Mouse (Mus musculus) macrophage (primary cell): ENCODE measurements at regions not wholly inside any gene's neighbourhood (a gene's known extent, or its start where the extent isn't known, plus 50 kb on each side); places are given as distances from the start of the nearest gene placed in this dataset.

Experiments
- H3K27ac ChIP-seq: fragments of 350-480 bp; formaldehyde crosslinking; 2 replicates; pipeline ENCODE4 v1.9.0; 2021
- H3K36me3 ChIP-seq: fragments of 350-480 bp; formaldehyde crosslinking; 2 replicates; pipeline ENCODE4 v1.9.0; 2021; ENCODE audit errors: inconsistent target
- H3K4me3 ChIP-seq: fragments of 350-480 bp; formaldehyde crosslinking; 2 replicates; pipeline ENCODE4 v1.9.0; 2021; ENCODE audit errors: inconsistent target
- H3K79me2 ChIP-seq: fragments of 350-480 bp; formaldehyde crosslinking; 2 replicates; pipeline ENCODE4 v1.9.0; 2021; ENCODE audit errors: inconsistent target
- WGBS: methylation state at CpG from one replicate; pipeline ENCODE4 v1.1.7; 2026; ENCODE audit warnings: inconsistent platforms; ENCODE audit not compliant: missing documents; 5-methylcytosine and 5-hydroxymethylcytosine counted together

DNA sequence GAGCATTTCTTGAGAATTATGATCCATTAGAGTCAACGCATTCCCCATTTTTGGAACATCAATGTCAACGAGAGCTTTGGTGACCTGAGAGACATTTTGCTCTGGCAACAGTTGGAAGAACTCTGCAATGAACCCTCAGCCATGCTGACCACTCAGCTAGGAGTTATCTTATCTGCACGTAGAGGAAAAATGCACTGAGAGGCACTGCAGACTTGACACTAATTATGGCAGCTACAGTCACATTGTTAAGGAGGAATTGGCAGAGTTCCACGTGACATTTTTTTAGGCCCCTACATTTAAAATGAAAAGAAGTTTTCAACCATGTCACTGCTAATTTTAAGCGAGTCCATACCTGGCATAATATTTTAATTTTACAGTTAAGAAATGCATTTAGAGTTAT is 197.6 kb upstream of the Tas2r134 start:
- Histone ChIP-seq H3K27ac (no peak overlapping the region), H3K79me2 (no peaks in the 10 kb centered on the region), H3K4me3 (no peak overlapping the region), H3K36me3 (no peaks in the 10 kb centered on the region)
- 88% methylated on average over 5 of the region's 5 CpGs for WGBS

DNA sequence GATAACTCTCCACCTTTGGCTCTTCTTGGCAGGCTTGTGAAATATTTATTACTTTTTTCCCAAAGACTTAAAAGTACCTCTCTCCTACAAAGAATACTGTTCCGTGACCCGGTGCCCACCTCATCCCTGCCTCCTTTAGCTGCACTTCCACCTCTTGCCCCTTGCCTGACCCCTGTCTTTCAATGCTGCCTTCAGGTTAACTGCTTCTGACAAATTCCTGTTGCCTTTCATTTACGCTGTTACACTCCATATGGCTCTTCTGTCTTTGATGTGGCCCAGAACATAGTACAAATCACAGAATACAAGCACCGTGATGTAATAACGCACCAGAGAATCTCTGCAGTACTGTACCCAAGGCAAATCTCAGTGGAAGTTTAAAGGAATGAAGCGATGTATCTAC is 204.9 kb upstream of the Tas2r134 start:
- H3K36me3 ChIP-seq, result no peaks in the 10 kb centered on the region
- no peaks in the 10 kb centered on the region for H3K79me2 ChIP-seq
- H3K4me3 ChIP-seq, result no peak overlapping the region
- WGBS, result 90% methylated on average over 6 of the region's 6 CpGs
- no peak overlapping the region for H3K27ac ChIP-seq

DNA sequence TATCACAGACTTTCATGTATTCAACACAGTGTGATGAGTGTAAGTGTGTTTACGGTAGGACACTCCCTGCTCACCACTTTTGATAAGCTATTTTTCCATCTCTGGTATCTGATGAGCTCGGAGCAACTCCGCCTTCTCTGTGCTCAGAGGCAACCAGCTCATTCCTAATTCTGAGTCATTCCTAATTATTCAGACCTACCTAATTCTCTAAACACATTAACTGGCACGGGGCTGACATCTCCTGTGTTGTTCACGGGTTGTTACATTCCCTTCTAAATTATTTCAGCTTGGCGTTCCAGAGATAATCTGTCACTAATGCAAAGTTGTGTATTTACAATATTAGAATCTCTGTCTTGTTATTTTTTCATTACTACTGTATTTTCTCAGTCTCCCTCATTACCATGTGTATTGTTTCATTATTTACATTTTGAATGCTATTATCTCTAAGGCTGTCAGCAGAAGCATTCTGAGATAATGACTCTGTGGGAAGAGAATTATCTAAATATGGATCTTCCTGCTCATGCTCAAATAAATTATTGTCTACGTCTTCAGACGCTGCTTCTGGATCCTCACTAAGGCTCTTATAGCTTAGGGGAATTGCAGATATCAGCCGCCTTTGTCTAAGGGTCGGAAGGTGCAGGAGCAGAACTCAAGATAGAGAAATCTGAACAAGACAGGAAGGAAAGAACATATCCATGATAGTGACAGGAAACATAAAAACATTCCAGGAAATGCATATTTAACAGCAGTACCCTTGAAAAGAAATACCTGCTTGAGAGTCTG is 209.2 kb upstream of the Tas2r134 start:
- Histone ChIP-seq H3K27ac (no peak overlapping the region), H3K4me3 (no peak overlapping the region), H3K79me2 (no peaks in the 10 kb centered on the region), H3K36me3 (no peaks in the 10 kb centered on the region)
- 95% methylated on average over 10 of the region's 10 CpGs for WGBS

DNA sequence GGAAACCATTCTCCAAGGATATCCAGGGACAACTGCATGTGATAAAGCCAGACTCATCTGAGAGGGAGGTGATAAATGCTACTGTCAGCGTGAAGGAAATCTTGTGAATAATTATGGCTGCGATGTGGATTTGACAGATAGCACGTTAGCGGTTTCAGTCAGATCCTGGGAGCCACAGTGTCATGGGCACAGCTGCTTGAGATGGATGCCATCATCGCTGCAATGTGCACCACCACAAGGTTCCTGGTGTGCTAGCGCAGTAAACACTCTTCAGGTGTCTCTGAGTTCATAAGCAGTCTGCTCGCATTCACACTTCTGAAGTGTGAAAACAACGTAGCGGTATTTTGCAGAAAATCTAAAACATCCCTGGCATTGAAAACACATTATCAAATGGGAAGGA is 238.9 kb upstream of the Tas2r134 start:
- 89% methylated on average over 9 of the region's 9 CpGs for WGBS
- Histone ChIP-seq H3K79me2 (no peaks in the 10 kb centered on the region), H3K36me3 (no peaks in the 10 kb centered on the region), H3K27ac (no peak overlapping the region), H3K4me3 (no peak overlapping the region)

DNA sequence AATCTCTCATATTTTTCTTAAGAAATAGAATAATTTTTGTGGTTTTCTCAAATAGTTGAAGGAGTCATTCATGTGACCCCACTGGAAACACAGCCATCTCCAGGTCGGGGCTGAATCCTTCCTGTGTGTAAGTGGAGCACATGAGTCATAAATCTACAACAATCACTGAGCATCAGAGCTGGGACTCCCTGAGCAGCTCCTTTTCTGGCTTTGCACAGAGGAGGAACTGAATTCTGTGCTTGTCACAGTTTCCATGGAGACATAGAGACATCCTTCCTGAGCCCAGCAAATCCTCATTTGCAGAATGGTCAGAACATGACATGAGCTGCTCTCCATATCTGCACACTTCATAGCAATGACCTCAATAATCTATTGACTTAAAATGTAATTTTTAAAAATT is 238.2 kb upstream of the Rnd3 start:
- H3K27ac ChIP-seq, result no peak overlapping the region
- H3K79me2 ChIP-seq, result no peaks in the 10 kb centered on the region
- WGBS, result 0% methylated on average over 1 of the region's 1 CpGs
- H3K4me3 ChIP-seq, result no peak overlapping the region
- no peaks in the 10 kb centered on the region for H3K36me3 ChIP-seq

DNA sequence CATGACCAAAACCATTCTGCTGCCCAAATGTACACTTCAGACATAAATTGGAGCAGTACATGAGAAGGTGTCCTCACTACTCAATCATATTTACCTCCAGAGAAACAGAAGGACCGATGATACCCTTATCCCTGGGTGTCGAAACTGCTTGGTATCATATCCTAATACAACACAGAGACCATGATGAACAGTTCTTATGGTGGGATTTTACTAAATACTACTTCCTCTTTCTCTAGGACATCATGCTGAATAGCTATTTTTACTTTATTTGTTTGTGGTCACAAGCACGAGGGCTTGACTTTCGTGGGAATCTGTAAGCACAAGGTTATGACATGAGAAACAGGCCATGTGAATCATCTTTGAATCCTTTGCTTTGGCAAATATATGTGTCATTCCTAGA is 227.7 kb upstream of the Rnd3 start:
- Histone ChIP-seq H3K27ac (no peak overlapping the region), H3K79me2 (no peaks in the 10 kb centered on the region), H3K4me3 (no peak overlapping the region), H3K36me3 (no peaks in the 10 kb centered on the region)
- WGBS, result 24% methylated on average over 4 of the region's 4 CpGs

DNA sequence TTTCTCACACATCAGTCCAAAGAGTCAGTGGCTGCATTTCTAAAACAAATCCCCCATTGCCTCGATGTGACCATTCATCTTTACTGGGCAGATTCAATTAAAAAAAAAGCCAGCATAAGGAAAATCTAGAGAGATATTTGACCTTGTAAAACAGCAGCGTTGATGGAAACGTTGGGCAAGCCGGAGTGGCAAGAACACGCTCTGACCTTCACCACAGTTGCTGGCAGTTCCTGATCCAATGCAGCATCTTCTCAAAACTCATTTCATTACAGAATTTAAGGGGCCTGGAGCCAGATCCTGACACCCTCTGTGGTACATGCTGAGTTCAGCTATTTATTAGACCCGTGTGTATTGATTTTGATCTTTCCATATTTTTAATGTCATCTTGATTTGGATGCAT is 225.7 kb upstream of the Rnd3 start:
- H3K4me3 ChIP-seq, result no peak overlapping the region
- H3K27ac ChIP-seq, result no peak overlapping the region
- 97% methylated on average over 6 of the region's 6 CpGs for WGBS
- no peaks in the 10 kb centered on the region for H3K79me2 ChIP-seq
- no peaks in the 10 kb centered on the region for H3K36me3 ChIP-seq

DNA sequence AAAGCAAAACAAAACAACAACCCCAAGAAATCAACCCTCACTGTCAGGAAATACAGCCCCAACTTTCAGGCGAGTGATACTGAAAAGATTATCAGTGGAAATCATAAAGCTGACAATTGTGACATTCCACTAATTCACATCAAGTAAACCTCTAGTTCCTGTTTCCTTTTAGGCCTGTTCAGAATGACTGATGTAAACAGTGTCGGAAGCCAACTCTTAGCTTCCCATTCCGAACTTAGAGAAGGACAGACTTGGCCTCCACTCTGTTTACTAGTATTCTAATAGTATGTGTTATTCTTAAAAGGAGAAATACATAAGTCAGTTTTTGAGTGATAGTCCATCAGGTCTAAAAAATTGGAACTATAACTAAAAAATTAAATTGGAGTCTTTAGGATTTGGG is 223.9 kb upstream of the Rnd3 start:
- Histone ChIP-seq H3K36me3 (no peaks in the 10 kb centered on the region), H3K4me3 (no peak overlapping the region)
- WGBS, result 23% methylated on average over 3 of the region's 3 CpGs

DNA sequence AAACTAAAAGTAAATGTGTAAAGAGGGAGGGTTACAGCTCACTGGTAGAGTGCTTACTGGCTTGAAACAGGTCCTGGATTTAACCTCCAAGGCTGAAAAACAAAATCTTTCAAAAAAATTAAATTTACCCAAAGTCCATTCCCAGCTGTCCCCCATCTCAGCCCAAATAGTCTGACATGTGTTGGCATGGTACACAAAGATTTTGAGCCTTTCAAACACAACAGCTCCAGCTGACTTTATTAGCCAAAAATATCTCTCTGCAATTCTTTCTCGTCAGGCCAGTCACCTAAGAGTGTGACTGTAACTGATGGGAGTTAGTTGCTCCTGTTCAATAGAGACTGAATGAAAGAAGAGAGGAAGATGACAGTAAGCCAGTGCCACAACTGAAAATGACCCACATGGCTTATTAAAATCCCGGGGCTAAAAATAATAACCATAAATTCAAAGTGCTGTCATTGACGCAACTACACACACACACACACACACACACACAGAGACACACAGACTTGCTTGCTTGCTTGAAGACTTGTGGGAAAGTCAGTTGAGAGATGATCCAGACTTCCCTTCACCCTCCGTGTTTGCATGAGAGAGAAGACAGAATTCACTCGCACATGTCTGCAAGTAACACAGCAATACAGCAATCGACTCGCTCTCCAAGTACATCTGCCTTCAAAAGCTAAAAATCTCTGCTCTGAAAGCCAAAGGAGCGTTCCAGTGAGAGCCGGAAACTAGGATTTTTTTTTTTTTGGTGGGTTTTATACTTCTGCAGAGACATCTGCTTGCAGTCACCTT is 214.1 kb upstream of the Rnd3 start:
- Histone ChIP-seq H3K36me3 (no peaks in the 10 kb centered on the region), H3K4me3 (no peak overlapping the region), H3K79me2 (no peaks in the 10 kb centered on the region), H3K27ac (no peak overlapping the region)
- WGBS, result 73% methylated on average over 9 of the region's 9 CpGs

More for the DNA sequence above, 223.9 kb upstream of the Rnd3 start:
- no peak overlapping the region for H3K27ac ChIP-seq
- no peaks in the 10 kb centered on the region for H3K79me2 ChIP-seq

DNA sequence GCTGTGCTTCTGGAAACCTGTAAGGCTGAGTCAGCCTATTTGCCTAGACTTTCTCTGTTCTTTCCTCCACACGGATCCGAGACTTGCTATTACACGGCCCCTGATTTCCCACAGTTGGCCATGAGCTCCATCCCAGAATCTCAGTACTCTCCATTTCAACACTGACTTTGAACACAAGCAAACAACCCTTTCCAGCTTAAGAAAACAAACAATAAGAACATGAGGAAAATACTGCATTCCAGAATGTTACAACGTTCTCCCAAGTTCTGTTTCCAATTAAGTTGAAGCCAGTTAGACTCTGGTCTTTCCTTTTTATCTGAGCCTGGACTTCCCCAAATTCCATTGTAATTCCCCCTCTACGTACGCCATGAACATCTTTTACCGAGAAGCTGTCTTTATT is 206.4 kb upstream of the Rnd3 start:
- 92% methylated on average over 7 of the region's 7 CpGs for WGBS
- Histone ChIP-seq H3K36me3 (no peaks in the 10 kb centered on the region), H3K27ac (no peak overlapping the region), H3K79me2 (no peaks in the 10 kb centered on the region), H3K4me3 (no peak overlapping the region)

DNA sequence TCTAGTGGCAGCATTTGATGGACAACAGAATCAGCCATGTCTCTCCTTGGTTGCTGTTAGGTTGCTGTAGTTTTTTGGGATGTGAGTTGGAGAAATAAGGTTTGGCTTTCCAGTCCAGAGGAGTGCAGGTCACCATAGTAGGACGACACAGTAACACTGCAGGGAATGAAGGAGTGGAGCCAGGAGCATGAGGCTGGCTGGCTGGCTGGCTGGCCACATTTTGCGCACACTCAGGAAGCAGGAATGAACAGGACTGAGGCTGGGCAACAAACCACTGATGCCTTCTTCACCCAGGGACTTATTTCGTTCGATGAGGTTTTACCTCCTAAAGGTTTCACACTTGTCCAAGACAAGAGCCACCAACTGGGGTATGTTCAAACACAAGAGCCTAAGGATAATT is 205.9 kb upstream of the Rnd3 start:
- WGBS, result 95% methylated on average over 4 of the region's 4 CpGs
- Histone ChIP-seq H3K4me3 (no peak overlapping the region), H3K79me2 (no peaks in the 10 kb centered on the region), H3K36me3 (no peaks in the 10 kb centered on the region), H3K27ac (no peak overlapping the region)

DNA sequence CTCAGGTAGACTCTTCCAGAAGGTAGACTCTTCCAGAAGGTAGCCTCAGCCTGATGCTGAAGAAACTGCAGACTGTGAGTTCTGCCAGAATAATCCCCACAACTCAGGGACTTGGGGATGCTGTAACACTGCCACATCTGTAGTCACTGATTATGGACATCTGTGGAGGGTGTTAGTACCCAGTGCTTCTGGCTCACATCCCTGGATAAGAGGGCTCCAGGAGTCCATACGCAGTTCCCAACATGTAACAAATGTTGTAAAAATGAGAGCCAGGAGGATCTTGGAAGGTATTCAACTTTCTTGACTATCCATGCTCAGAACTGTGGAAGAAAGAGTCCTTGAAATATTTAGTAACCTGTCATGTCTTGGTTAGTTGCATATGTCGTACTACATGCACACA is 200.7 kb upstream of the Rnd3 start:
- Histone ChIP-seq H3K27ac (no peak overlapping the region), H3K4me3 (no peak overlapping the region), H3K36me3 (no peaks in the 10 kb centered on the region), H3K79me2 (no peaks in the 10 kb centered on the region)
- WGBS, result 100% methylated on average over 2 of the region's 2 CpGs

DNA sequence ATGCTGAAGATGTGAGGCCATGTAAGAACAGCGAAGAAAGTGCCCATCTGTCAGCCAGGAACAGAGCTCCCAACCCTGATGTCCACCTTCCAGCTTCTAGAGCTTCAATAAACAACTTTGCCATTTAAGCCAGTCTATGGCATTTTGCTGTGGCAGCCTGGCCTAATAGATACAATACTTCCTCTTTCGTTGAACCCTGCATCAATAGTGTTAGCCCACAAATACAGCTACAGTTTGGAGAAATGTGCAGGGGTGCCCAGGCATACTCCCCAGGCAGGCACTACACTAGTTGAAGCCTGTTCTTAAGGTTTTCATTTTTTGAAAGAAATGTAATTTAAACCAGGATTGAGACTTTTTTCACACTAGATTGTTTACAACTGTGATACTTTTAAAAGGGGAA is 199.9 kb upstream of the Rnd3 start:
- WGBS, result 34% methylated on average over 2 of the region's 2 CpGs
- no peak overlapping the region for H3K4me3 ChIP-seq
- no peak overlapping the region for H3K27ac ChIP-seq
- no peaks in the 10 kb centered on the region for H3K79me2 ChIP-seq
- H3K36me3 ChIP-seq, result no peaks in the 10 kb centered on the region

DNA sequence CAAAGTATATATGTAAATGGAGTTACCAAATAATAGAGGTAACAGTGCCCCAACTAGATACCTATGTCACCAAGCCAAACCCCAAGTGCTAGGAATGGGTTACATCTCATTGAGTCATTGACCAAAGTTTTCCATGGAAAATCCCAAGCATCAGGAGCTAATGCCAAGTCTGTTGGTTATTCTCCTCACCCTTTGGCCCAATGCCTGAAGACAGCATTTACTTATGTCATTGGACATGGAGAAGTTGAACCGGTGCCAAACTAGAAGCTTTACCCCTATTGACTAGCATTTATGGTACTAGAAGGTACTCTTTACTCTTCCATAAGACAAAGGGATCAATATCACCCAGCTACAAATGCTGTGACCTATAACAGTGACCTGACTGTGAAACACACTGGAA is 198.2 kb upstream of the Rnd3 start:
- Histone ChIP-seq H3K79me2 (no peaks in the 10 kb centered on the region), H3K27ac (no peak overlapping the region), H3K4me3 (no peak overlapping the region), H3K36me3 (no peaks in the 10 kb centered on the region)
- 92% methylated on average over 1 of the region's 1 CpGs for WGBS

DNA sequence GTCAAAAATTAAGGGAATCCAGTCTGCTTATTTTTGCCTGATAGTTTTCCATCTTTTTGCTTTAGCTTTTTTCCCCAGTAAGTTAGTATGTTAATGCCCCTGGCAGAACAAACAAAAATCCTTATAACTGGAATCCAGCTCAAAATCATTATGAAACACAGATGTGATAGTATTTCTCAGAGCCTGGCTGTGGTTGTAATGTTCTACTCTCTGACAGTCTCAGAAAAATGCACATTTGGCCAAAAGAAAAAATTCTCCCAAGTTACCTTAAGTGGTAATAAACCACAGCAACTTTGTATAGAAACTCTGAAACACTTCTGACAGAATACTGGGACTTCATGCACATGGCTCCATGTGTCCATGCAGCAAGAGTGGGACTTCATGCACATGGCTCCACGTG is 193.5 kb upstream of the Rnd3 start:
- WGBS, result 80% methylated on average over 1 of the region's 1 CpGs
- H3K27ac ChIP-seq, result no peak overlapping the region
- no peaks in the 10 kb centered on the region for H3K79me2 ChIP-seq
- no peaks in the 10 kb centered on the region for H3K36me3 ChIP-seq
- no peak overlapping the region for H3K4me3 ChIP-seq
